In genomic region chr2:59613474-59614019, GRCm38 (mm10) we compare ENCODE assay signal across 8 mouse cellular contexts. TPM values are rescaled to one million over a fixed set of nuclear protein-coding genes. Genes with fewer than 3 reads are reported as not detected.
DNase-seq lines count a peak whose midpoint lies in the region; ATAC-seq and TF ChIP-seq lines count a peak whose summit lies in the region.

No protein-coding gene starts in this region.

- no peaks in the 10 kb centered on the region for H3K9me3 ChIP-seq in heart, embryonic 14.5 days (ENCODE audit: control insufficient read depth, low read length)
- H3K9me3 ChIP-seq in limb, embryonic 12.5 days = no peaks in the 10 kb centered on the region

- peak overlapping the region; percentile 97 for H3K27ac ChIP-seq in heart, embryonic 14.5 days (replicated peaks in 1 of 2; ENCODE audit: control insufficient read depth in 1 of 2, insufficient read depth in 1 of 2, low read depth in 2 of 2, low read length in 2 of 2)
- H3K27ac ChIP-seq in limb, embryonic 12.5 days = peak overlapping the region; percentile 99

- peak; percentile 32 for DNase-seq in adrenal gland, postnatal 10 days
- DNase-seq in adrenal gland, postnatal 4 days (ENCODE audit: low spot score in 2 of 2) = no peak
- peak; percentile 57 for DNase-seq in ovary, adult 18-20 months (ENCODE audit: low spot score)
- no peak for DNase-seq in ovary, postnatal 14 days (ENCODE audit: low spot score)
- DNase-seq in spleen, postnatal 4 days (ENCODE audit: low spot score in 2 of 2) = no peak

- WGBS in heart, embryonic 14.5 days = 4% methylated on average over 9 of the region's 9 CpGs
- WGBS in limb, embryonic 12.5 days = 3% methylated on average over 9 of the region's 9 CpGs

- H3K36me3 ChIP-seq in heart, embryonic 14.5 days (ENCODE audit: control insufficient read depth, insufficient read depth, low read length) = no peaks in the 10 kb centered on the region
- H3K36me3 ChIP-seq in limb, embryonic 12.5 days = no peaks in the 10 kb centered on the region
- H3K36me3 ChIP-seq in myocyte (ENCODE audit: control insufficient read depth, insufficient read depth) = no peaks in the 10 kb centered on the region

- H3K9ac ChIP-seq in heart, embryonic 14.5 days (ENCODE audit: low read length) = peak overlapping the region; percentile 93
- H3K9ac ChIP-seq in limb, embryonic 12.5 days (replicated peaks) = peak overlapping the region; percentile 96

- TF ChIP-seq POLR2A in myocyte (IDR thresholded peaks at IDR 0.05; ENCODE audit: insufficient read length, low read depth) = no peak

- peaks cover 21 to 52% of the 10 kb centered on the region in 2 experiments for H3K4me1 ChIP-seq in heart, embryonic 14.5 days (ENCODE audit: control insufficient read depth in 2 of 2, insufficient read depth in 2 of 2, low read length in 2 of 2)
- H3K4me1 ChIP-seq in limb, embryonic 12.5 days (replicated peaks) = peaks cover 84% of the 10 kb centered on the region

- H3K4me3 ChIP-seq in heart, embryonic 14.5 days (ENCODE audit: control insufficient read depth in 1 of 2, insufficient read depth in 1 of 2, low read depth in 1 of 2, low read length in 2 of 2) = peak overlapping the region; percentile 80 to 82
- peak overlapping the region; percentile 95 for H3K4me3 ChIP-seq in limb, embryonic 12.5 days (replicated peaks)
- H3K4me3 ChIP-seq in myocyte = peak overlapping the region; percentile 90

- no peaks in the 10 kb centered on the region for H3K27me3 ChIP-seq in heart, embryonic 14.5 days (ENCODE audit: control insufficient read depth, insufficient read depth, low read length)
- no peaks in the 10 kb centered on the region for H3K27me3 ChIP-seq in limb, embryonic 12.5 days
- no peaks in the 10 kb centered on the region for H3K27me3 ChIP-seq in myocyte (ENCODE audit: control insufficient read depth, insufficient read depth, insufficient read length)

- H3K79me2 ChIP-seq in myocyte (ENCODE audit: control insufficient read depth, insufficient read depth) = peaks cover 60% of the 10 kb centered on the region

- ATAC-seq in heart, embryonic 14.5 days (ENCODE audit: insufficient number of reproducible peaks, insufficient read depth, low FRiP score, low read depth) = 0 out of 2 replicates have a peak, but pooled peaks have one; percentile 14
- no peak for ATAC-seq in limb, embryonic 12.5 days (ENCODE audit: insufficient number of reproducible peaks, insufficient read depth, low FRiP score, low TSS enrichment, low read depth)

- peak overlapping the region; percentile 86 for H3K4me2 ChIP-seq in heart, embryonic 14.5 days (ENCODE audit: low read length)
- peak overlapping the region; percentile 89 for H3K4me2 ChIP-seq in limb, embryonic 12.5 days
- peak overlapping the region; percentile 88 for H3K4me2 ChIP-seq in myocyte (ENCODE audit: low read depth)

- peak overlapping the region; percentile 63 for H3ac ChIP-seq in myocyte (ENCODE audit: control insufficient read depth, insufficient read length)

TF ChIP-seq in myocyte, 11 proteins besides CTCF, POLR2A, EP300 and RAD21:
- no peak for TF ChIP-seq SRF (IDR thresholded peaks at IDR 0.05; ENCODE audit: control insufficient read depth, insufficient read length, low read depth)
- TF ChIP-seq USF1 (IDR thresholded peaks at IDR 0.05; ENCODE audit: low read depth) = no peak
- no peak for TF ChIP-seq CEBPB (IDR thresholded peaks at IDR 0.05; ENCODE audit: insufficient read depth, poor library complexity, severe bottlenecking)
- no peak for TF ChIP-seq POLR2AphosphoS2 (IDR thresholded peaks at IDR 0.05; ENCODE audit: insufficient read length, low read depth)
- no peak for TF ChIP-seq TCF3 (IDR thresholded peaks at IDR 0.05; ENCODE audit: insufficient read length, low read depth)
- no peak for TF ChIP-seq REST (IDR thresholded peaks at IDR 0.05; ENCODE audit: insufficient read depth, insufficient read length)
- no peak for TF ChIP-seq E2F4 (IDR thresholded peaks at IDR 0.05; ENCODE audit: insufficient read depth)
- no peak for TF ChIP-seq MAX (IDR thresholded peaks at IDR 0.05; ENCODE audit: low read depth)
- peak in 1 of 3 experiments; percentile 14 for TF ChIP-seq MYOG (IDR thresholded peaks at IDR 0.05; ENCODE audit: control insufficient read depth in 1 of 3, insufficient read depth in 1 of 3, insufficient read length in 2 of 3, low read depth in 2 of 3)
- peak in 1 of 3 experiments; percentile 21 for TF ChIP-seq MYOD1 (IDR thresholded peaks at IDR 0.05; ENCODE audit: control insufficient read depth in 1 of 3, insufficient read length in 2 of 3, low read depth in 2 of 3)
- TF ChIP-seq TCF12 (IDR thresholded peaks at IDR 0.05; ENCODE audit: insufficient read depth, poor library complexity, severe bottlenecking) = peak; percentile 11

RNA-seq across cellular contexts. Expression of gene Tanc1, which starts 1.7 kb away (rescaled TPM):
- total RNA-seq in adrenal gland, postnatal 10 days (2021) = 10 to 100 TPM; 18.9 to 31.4 TPM
- total RNA-seq in adrenal gland, postnatal 4 days (2021) = 10 to 100 TPM; 19.9 to 30.8 TPM
- 27.2 and 27.8 TPM in 2 replicates for polyA plus RNA-seq in heart, embryonic 14.5 days (2014; fragmentation: Nextera tagmentation; extraction: Ambion mirVana)
- 60.7 and 70.6 TPM in 2 replicates for polyA plus RNA-seq in limb, embryonic 12.5 days (2016; fragmentation: Nextera tagmentation; extraction: Ambion mirVana)
- 24.7 TPM for polyA plus RNA-seq in myocyte (2012; fragmentation: generic; extraction: Trizol)

Comparison
In these comparisons a context has a peak if more than half of its experiments do, and no peak if none do; other contexts are left out.
1. DNase-seq: peak in adrenal gland, postnatal 10 days (single experiment) and ovary, adult 18-20 months (single experiment); none in adrenal gland, postnatal 4 days (0 of 2), ovary, postnatal 14 days (single experiment) and spleen, postnatal 4 days (0 of 2).
2. Peak in every context shown above with its lines, with median percentiles within 50 percentile points of each other: H3K4me2 ChIP-seq and H3K4me3 ChIP-seq.